Mouse (Mus musculus): ENCODE results near the gene Derl3.
"Not testable (repeated sequence)": the region's sequence is repeated elsewhere in the genome, so short reads cannot be mapped to it uniquely, and the experiment has no call there.

The Derl3 gene

GRCm38 (mm10) chr10:75872915-75873542 lies 20.2 kb upstream of the Derl3 start:
- peak; percentile 58 to 77 for DNase-seq (ENCODE audit: low spot score in 2 of 2)

GRCm38 (mm10) chr10:75873543-75874170 lies 19.6 kb upstream of the Derl3 start:
- DNase-seq (ENCODE audit: low spot score in 2 of 2) = no peak

GRCm38 (mm10) chr10:75878836-75879235 lies 14.4 kb upstream of the Derl3 start:
- DNase-seq (ENCODE audit: low spot score in 2 of 2) = no peak

- no peak for DNase-seq (ENCODE audit: low spot score in 2 of 2)
These were observed 12.9 kb upstream of the Derl3 start for GRCm38 (mm10) chr10:75880351-75880750.

GRCm38 (mm10) chr10:75880771-75881577 lies 12.2 kb upstream of the Derl3 start:
- peak in 1 of 2 experiments; percentile 50 for DNase-seq (ENCODE audit: low spot score in 2 of 2)

- DNase-seq (ENCODE audit: low spot score in 2 of 2) = no peak
These were observed 11.4 kb upstream of the Derl3 start for GRCm38 (mm10) chr10:75881578-75882432.

- no peak for DNase-seq (ENCODE audit: low spot score in 2 of 2)
These were observed 10.6 kb upstream of the Derl3 start for GRCm38 (mm10) chr10:75882433-75883231.

- DNase-seq (ENCODE audit: low spot score in 2 of 2) = peak; percentile 64 to 81
These were observed 10.0 kb upstream of the Derl3 start for GRCm38 (mm10) chr10:75883232-75883552.

- no peak for DNase-seq (ENCODE audit: low spot score in 2 of 2)
These were observed 8.5 kb upstream of the Derl3 start for GRCm38 (mm10) chr10:75884742-75885141.

GRCm38 (mm10) chr10:75887504-75887903 lies 5.7 kb upstream of the Derl3 start:
- DNase-seq (ENCODE audit: low spot score in 2 of 2) = not testable (repeated sequence)

- no peak for DNase-seq (ENCODE audit: low spot score in 2 of 2)
These were observed 3.6 kb upstream of the Derl3 start for GRCm38 (mm10) chr10:75889406-75890153.

- DNase-seq (ENCODE audit: low spot score in 2 of 2) = no peak
These were observed 1.4 kb downstream of the Derl3 start for GRCm38 (mm10) chr10:75894601-75895000.

- DNase-seq (ENCODE audit: low spot score in 2 of 2) = no peak
These were observed 2.5 kb downstream of the Derl3 start for GRCm38 (mm10) chr10:75895730-75896129.

- no peak for DNase-seq (ENCODE audit: low spot score in 2 of 2)
These were observed 3.0 kb downstream of the Derl3 start for GRCm38 (mm10) chr10:75896208-75896607.

- DNase-seq (ENCODE audit: low spot score in 2 of 2) = peak; percentile 47 to 69
These were observed 4.2 kb downstream of the Derl3 start for GRCm38 (mm10) chr10:75897373-75897772.

GRCm38 (mm10) chr10:75898039-75898564 lies 4.9 kb downstream of the Derl3 start:
- DNase-seq (ENCODE audit: low spot score in 2 of 2) = no peak

- peak in 1 of 2 experiments; percentile 74 for DNase-seq (ENCODE audit: low spot score in 2 of 2)
These were observed 5.6 kb downstream of the Derl3 start for GRCm38 (mm10) chr10:75898846-75899245.

GRCm38 (mm10) chr10:75904391-75904790 lies 11.2 kb downstream of the Derl3 start:
- no peak for DNase-seq (ENCODE audit: low spot score in 2 of 2)

- DNase-seq (ENCODE audit: low spot score in 2 of 2) = no peak
These were observed 13.7 kb downstream of the Derl3 start for GRCm38 (mm10) chr10:75906882-75907281.

- DNase-seq (ENCODE audit: low spot score in 2 of 2) = no peak
These were observed 17.5 kb downstream of the Derl3 start for GRCm38 (mm10) chr10:75910698-75911097.
